Mouse (Mus musculus) inflammation-experienced regulatory T-cells, adult 6 months (primary cell): ENCODE data around the gene Gphn. TPM values are rescaled to one million over a fixed set of nuclear protein-coding genes. Genes with fewer than 3 reads are reported as not detected.

ENCODE experiments used
- ATAC-seq: one replicate; pipeline ENCODE4 v1.8.0; 2017
- polyA plus RNA-seq, 3 experiments: library from polyadenylated mRNA; unstranded; fragments of 100-300 nt; shearing (Covaris generic); gene quantifications; one replicate each; pipeline ENCODE4 v1.2.1; 2017

Gene Gphn
- polyA plus RNA-seq = 10 to 100 TPM; 10.1 to 18.0 (median 11.4) TPM

- peak; percentile 83 for ATAC-seq
These were observed at the start of gene Gphn for GRCm38 (mm10) chr12:78225707-78226518. Gene Gphn (plus strand): TSS chr12:78226379.

DNA sequence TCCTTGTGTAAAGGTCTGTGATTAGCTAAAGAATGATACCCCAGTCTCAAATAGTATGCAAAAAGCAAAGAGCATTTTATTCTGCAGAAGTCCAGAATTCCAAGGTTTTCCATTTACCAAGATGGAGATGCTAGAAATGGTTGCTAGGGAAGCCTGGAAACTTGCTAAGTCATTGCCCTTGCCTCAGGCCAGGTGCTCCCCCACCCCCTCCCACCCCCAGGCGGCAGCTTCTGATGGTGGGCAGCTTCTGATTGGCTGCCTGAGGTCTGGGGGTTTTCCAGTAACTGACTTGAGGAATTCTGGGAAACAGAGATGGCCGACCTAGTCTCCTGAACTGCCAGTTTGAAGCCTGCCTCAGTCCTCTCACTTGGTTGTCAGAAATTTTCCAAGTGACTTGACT, 44.7 kb upstream of the Gphn start:
- ATAC-seq = no peak

- ATAC-seq = no peak
These were observed 32.2 kb upstream of the Gphn start, which contains the start of gene Gm6657 for GRCm38 (mm10) chr12:78193942-78194341. Gene Gm6657 (plus strand): TSS chr12:78194242.

DNA sequence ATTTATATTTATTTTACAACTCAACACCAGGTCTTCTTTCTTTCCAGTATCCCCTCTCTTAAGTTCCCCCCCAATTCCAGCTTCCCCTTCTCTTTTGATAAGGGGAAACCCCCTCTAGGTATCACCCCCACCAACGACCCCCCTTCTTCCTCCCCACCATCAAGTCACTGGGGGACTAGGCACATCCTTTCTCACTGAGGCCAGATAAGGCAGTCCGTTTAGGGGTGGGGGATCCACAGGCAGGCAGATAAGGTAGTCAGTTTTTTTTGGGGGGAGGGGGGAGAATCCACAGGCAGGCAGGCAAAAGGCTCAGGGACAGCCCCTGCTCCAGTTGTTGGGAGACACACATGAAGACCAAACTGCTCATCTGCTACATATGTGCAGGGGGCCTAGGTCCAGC, 30.8 kb upstream of the Gphn start:
- ATAC-seq = no peak

GRCm38 (mm10) chr12:78203646-78204045, 22.5 kb upstream of the Gphn start:
- ATAC-seq = no peak

GRCm38 (mm10) chr12:78205915-78206570, 20.1 kb upstream of the Gphn start:
- ATAC-seq = peak; percentile 92

- no peak for ATAC-seq
These were observed 19.6 kb upstream of the Gphn start for GRCm38 (mm10) chr12:78206571-78206960.

- ATAC-seq = no peak
These were observed 16.3 kb upstream of the Gphn start for GRCm38 (mm10) chr12:78209856-78210255.

DNA sequence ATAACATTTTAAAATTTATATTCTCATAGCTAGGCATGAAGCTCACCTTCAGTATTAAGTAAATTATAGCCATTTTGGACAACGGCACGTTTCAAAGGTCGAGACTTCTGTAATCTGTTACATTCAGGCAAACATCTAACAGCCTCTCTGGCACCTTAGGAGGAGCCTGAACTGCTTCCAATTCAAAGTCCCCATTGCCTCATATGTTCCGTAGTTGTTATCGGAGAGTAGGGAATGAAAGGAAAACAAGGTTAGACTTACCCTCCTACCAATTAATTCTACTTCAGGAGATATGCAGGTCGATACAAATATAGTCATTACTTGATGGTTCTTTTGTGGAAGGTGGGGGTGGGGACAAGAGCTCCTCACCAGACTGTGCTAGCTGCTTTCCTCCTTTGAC, 10.7 kb upstream of the Gphn start:
- ATAC-seq = no peak

GRCm38 (mm10) chr12:78219191-78219825, 6.9 kb upstream of the Gphn start:
- peak; percentile 89 for ATAC-seq

- peak; percentile 38 for ATAC-seq
These were observed 318 bp downstream of the Gphn start for GRCm38 (mm10) chr12:78226519-78226875.

DNA sequence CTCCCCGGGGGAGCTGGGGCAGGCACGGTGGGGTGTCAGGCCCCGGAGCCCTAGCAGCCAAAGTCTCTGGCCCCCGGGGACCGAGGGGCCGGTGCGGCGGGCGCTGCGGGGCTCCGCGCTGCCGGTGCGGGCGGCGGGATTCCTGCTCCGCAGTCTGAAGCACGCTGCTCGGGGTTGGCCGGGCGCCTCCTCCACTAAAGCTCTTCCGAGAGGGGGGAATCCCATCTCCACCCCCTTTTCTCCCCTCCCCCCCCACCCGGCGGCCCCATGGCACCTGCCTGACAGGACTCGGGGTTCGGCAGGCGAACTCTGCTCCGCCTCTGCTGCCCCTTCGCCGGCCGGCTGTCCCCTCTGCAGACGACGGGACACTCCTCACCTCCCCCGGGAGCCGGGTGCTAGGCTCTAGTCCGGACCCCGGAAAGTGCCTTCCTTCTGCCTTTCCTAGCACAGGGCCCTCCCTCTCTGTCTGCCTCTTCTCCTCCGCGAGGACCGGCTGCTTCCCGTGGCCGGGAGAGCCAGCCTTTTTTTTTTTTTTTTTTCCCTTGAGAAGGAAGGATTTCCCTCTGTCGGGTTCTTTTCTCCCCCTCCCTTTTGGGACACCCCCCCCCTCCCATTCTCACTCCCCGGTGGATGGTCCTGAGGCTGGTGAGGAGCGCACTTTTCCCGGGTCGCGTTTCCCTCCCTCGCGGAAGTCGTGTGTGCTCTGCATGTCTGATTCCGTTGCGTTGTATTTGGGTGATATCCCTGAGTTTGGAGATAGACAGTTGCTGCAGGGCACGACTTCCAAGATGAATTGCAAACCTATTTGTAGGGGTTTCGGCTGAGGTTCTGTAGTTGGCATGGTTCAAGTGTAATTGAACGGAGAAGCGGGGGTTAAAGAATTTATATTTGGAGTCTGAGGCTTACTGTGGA, 1.1 kb downstream of the Gphn start:
- no peak for ATAC-seq

DNA sequence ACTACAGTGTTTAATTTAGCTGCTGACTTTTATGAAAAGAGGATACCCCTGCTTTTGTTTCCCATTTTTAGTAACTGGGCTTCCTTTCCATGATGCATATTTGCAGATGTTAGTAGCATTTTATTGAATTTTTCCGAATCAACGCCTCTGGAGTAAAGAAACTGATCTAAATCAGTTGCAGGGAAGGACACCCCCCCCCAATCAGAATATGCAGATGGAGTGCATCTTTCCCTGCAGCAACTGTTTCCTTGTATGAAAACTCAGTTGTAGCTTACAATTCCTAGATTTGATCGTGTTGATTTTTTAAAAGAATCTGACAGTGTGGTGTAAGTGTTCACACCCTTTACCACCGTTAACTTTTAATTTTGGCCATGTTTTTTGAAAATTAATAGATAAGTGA, 2.0 kb downstream of the Gphn start:
- ATAC-seq = no peak

DNA sequence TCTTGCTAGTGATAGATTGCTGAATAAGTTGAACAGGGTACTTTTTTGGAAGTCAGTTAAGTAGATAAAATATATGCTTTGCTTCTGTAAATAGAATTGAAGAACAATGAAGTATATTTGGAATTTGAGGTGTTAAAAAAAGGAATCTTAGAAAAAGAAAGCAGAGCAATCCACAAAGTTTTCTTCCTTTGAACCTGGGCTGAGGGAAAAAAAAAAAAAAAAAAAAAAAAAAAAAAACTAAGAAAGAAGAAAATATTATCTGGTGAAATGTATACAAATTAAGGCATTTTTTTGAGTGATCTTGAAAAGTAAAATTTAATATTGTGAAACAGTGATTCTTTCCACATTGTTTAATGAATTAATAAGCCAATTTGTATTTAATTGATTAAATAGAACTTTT, 6.4 kb downstream of the Gphn start:
- ATAC-seq = no peak

- no peak for ATAC-seq
These were observed 22.2 kb downstream of the Gphn start for GRCm38 (mm10) chr12:78248366-78248765.

DNA sequence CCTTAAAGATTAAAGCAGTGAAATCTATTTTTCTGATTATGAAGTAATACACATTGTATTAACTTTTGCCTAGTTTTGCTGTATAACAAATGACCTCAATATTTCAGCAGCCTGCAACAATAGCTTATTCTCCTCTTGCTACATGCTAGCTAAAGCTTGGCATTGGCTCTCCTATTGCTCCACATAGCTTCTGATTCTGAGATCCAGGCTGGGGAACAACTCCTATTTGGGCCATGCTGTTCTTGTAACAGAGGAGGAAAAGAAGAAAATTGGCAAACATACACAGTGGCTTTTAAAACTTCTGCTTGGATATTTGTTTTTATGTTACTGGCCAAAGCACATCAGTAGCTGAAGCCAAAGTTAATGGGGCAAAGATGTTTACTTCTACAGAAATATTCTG, 23.0 kb downstream of the Gphn start:
- no peak for ATAC-seq

GRCm38 (mm10) chr12:78277386-78277785, 51.2 kb downstream of the Gphn start:
- ATAC-seq = no peak

GRCm38 (mm10) chr12:78290384-78290783, 64.2 kb downstream of the Gphn start:
- no peak for ATAC-seq

DNA sequence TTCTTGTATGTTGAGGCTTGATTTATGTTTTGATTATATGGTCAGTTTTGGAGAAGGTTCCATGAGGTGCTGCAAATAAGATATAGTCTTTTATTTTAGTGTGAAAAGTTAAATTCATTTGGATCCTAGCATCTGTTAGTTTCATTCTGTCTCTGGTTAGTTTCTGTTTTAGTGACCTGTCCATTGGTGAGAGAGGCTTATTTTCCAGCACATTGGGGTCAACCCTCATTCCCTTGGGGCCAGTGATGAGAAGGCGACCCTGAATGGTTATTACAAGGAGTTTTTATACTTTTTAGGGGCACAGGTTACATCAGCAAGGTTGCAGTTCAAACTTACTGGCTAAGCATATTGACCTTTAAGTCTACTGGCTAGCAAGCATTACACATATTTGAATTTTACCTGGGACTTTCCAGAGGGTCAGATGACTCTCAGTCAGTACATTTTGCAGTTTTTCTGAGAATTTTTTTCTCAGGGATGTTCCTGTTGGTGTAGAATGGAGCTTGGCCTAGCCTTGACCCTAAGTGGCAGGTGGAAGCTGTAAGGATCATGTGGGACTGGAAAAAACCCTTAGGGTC, 72.7 kb downstream of the Gphn start:
- peak; percentile 32 for ATAC-seq

DNA sequence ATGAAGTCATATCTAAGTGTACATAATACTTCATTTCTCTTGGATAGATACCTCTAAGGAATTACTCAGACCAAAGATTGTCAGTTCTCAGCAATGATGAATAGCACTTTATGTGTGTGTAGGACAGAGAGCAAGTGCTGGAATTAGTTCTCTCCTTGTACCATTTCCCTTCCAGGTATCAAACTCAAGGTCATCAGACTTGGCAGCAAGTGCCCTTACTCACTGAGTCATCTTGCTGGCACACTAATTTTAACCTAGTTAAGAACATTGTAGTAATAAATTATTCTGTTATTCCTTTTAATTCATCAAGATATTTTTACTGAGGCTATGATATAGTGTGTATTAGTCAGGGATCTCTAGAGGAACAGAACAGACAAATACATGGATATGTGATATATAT, 88.9 kb downstream of the Gphn start:
- ATAC-seq = no peak

DNA sequence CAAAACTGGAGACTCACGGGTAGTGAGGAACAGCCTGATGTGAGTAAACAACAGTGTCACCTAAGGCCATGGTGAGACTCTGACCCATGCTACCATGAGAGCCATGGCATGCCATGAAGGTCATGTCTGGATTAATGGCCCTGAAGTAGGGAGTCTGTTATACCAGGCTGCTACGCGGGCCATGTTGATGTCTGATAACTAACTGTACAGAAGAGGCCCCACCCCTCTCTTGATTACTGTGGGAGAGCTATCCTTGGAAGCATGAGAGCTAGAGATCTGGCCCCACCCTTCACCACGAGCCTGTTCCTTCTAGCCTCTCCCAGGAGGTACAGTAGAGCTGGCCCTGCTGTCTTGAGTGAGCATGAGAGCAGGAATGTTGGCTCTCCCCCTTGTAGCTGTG, 101.8 kb downstream of the Gphn start:
- ATAC-seq = no peak

DNA sequence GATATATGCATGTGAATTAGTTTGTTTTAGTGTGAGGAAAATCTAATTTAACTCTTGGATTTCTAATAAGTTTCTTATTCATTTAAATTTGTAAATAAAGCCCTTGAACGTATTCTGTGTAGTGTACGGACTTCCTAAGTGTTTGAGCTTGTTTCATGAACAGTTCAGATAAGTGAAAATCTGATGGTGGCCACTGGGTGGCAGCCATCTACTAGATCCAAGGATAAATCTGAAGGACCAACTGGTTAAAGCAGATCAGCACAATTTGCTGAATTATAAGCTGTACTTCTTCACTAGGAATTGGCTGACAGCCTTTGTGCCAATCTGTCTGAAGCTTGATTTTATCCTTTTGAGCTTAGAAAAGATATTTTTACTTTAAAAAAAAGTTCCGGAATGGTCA, 105.9 kb downstream of the Gphn start:
- ATAC-seq = peak; percentile 70
